In genomic region chr14:100724962-100725361, GRCm38 (mm10) we compare ENCODE assay signal across 16 mouse cellular contexts.
DNase-seq lines count a peak whose midpoint lies in the region; ATAC-seq lines count a peak whose summit lies in the region.
"Had no signal": no experiment of that assay in that cellular context is flagged by ENCODE, and none has a peak within 500 bp of the region (broad histone marks: within the 10 kb centered on the region; RNA-seq: fewer than 3 reads in every experiment).

No protein-coding gene starts in this region.

- H3K27me3 ChIP-seq in forebrain, embryonic 14.5 days (replicated peaks; ENCODE audit: control insufficient read depth, insufficient read depth, low read length), result no peaks in the 10 kb centered on the region
- H3K27me3 ChIP-seq: liver, embryonic 13.5 days; midbrain, embryonic 13.5 days had no signal

- no peaks in the 10 kb centered on the region for H3K36me3 ChIP-seq in forebrain, embryonic 14.5 days (ENCODE audit: control insufficient read depth, insufficient read depth, low read length)
- H3K36me3 ChIP-seq: G1E; liver, embryonic 13.5 days; midbrain, embryonic 13.5 days had no signal

- peaks cover 3% of the 10 kb centered on the region; the same call in 1 of the 2 replicates for H3K4me1 ChIP-seq in forebrain, embryonic 14.5 days (ENCODE audit: control insufficient read depth, insufficient read depth, low read length)
- H3K4me1 ChIP-seq: liver, embryonic 13.5 days had no signal

- no peak overlapping the region for H3K4me3 ChIP-seq in forebrain, embryonic 14.5 days (ENCODE audit: low read depth, low read length)
- H3K4me3 ChIP-seq: liver, embryonic 13.5 days; midbrain, embryonic 13.5 days had no signal

- peak; percentile 2 to 25 for DNase-seq in heart, adult 9 months (ENCODE audit: low spot score in 2 of 2)
- DNase-seq in heart, postnatal 4 days, result no peak
- DNase-seq in fat pad, adult 2 months (ENCODE audit: extremely low read depth, low read depth, low spot score), result peak; percentile 2
- peak; percentile 6 for DNase-seq in gastrocnemius, postnatal 10 days
- peak; percentile 35 for DNase-seq in lung, postnatal 14 days
- DNase-seq in yolk sac, embryonic 10.5 days (ENCODE audit: low spot score), result no peak
- no peak for DNase-seq in forebrain, embryonic 14.5 days (ENCODE audit: low spot score)
- DNase-seq: adrenal gland, adult 8-10 months; cerebellum, adult 2 months; embryo, embryonic 11 days; kidney, adult 9 months; liver, embryonic 13.5 days had no signal

- 88% methylated on average over 8 of the region's 8 CpGs for WGBS in forebrain, embryonic 14.5 days

- no peak for ATAC-seq in forebrain, embryonic 14.5 days
- ATAC-seq: midbrain, embryonic 13.5 days had no signal

- H3K4me2 ChIP-seq in forebrain, embryonic 14.5 days (ENCODE audit: low read length), result no peak overlapping the region
- H3K4me2 ChIP-seq: hindbrain, embryonic 14.5 days; liver, embryonic 13.5 days; midbrain, embryonic 13.5 days had no signal

- H3K9ac ChIP-seq in forebrain, embryonic 14.5 days (ENCODE audit: low read length), result no peak overlapping the region
- H3K9ac ChIP-seq: hindbrain, embryonic 14.5 days; liver, embryonic 13.5 days; midbrain, embryonic 13.5 days had no signal

- H3K9me3 ChIP-seq in forebrain, embryonic 14.5 days (replicated peaks; ENCODE audit: control insufficient read depth, low read length), result no peaks in the 10 kb centered on the region
- H3K9me3 ChIP-seq: liver, embryonic 13.5 days; midbrain, embryonic 13.5 days had no signal

- H3K27ac ChIP-seq in forebrain, embryonic 14.5 days (ENCODE audit: low read depth, low read length), result no peak overlapping the region
- H3K27ac ChIP-seq: hindbrain, embryonic 14.5 days; liver, embryonic 13.5 days; macrophage; midbrain, embryonic 13.5 days had no signal

Comparison
In these comparisons a context has a peak if more than half of its experiments do, and no peak if none do; other contexts are left out.
1. DNase-seq: peak in heart, adult 9 months (2 of 2), fat pad, adult 2 months (single experiment), gastrocnemius, postnatal 10 days (single experiment) and lung, postnatal 14 days (single experiment); none in heart, postnatal 4 days (single experiment), yolk sac, embryonic 10.5 days (single experiment) and forebrain, embryonic 14.5 days (single experiment).